Mouse (Mus musculus): Measurements from ENCODE around the gene Znrf2.

Znrf2 gene

DNA sequence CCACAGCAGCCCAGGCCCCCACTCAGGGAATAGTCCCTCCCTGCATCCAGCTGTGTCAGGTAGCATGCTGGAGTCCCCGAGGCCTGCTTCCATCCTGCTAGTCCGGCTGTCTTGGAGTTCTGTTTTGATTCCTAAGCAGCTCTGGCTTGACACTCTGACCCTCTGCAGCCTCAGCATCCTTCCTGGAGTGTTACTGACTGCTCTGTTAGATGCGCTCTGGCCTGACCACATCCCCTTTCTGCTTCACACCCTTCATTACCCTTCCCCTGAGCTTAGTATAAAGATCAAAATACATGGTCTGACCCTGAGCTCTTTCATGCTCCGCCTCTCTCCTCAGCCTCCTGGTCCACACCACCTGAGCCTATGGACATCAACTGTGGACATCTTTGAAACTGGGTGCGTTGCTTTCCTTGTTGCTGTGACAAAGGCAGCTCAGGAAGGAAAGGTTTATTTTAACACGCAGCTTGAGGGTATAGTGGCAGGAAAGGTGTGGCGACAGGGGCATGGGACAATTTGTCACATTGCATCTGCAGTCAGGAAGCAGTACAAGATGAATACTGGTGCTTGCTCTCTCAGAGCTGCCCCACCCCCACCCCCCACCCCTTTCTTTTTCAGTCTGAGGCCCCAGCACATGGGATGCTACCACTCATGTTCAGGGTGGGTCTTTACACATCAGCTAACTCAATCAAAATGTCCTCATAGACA lies 109.2 kb downstream of the Znrf2 start:
- DNase-seq: peak; percentile 29 to 30

GRCm38 (mm10) chr6:54926899-54927298 lies 110.2 kb downstream of the Znrf2 start:
- no peak for DNase-seq

DNA sequence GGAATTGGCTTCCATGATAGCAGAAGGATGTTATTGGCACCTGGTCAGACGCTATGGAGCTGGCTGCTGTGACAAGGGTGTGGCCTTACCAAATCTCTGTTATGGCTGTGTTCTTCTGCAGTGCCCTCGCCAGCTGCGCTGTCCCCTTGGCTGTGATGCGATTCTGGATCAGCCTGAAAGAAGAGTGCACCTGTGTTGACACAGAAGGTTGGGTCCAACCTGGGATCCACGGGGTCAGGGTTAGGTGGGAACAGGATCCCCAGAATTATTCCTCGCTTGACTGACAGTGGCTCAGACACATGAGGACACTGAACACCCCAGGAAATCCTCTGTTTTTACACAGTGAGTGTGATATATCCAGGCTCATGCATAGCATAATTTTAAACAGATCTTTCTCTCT lies 111.2 kb downstream of the Znrf2 start:
- DNase-seq: no peak

GRCm38 (mm10) chr6:54931641-54932040 lies 114.9 kb downstream of the Znrf2 start:
- no peak for DNase-seq

- DNase-seq: no peak
Measured at GRCm38 (mm10) chr6:54932526-54932925, 115.8 kb downstream of the Znrf2 start.

- no peak for DNase-seq
Measured at GRCm38 (mm10) chr6:54933216-54933615, 116.5 kb downstream of the Znrf2 start.

DNA sequence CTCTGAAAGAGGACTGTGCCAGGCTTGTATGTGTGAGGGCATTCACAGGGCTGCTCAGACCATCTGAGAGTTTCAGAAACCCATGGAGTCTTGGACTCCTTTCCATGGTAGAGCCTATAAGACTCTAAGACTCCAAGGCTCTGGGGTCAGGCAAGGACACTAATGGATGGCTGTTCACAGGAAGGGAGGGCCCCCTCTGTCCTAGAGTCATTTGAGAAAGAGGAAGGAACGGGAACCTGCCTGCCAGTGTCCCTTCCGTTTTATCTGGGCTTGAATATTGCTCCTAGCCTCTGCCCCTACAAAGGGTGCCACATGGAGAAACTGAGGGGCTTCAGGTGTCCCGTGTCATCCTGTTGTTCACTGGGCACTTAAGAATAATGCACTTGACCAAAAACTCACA lies 117.2 kb downstream of the Znrf2 start:
- no peak for DNase-seq

- no peak for DNase-seq
Measured at GRCm38 (mm10) chr6:54934313-54934712, 117.6 kb downstream of the Znrf2 start.

DNA sequence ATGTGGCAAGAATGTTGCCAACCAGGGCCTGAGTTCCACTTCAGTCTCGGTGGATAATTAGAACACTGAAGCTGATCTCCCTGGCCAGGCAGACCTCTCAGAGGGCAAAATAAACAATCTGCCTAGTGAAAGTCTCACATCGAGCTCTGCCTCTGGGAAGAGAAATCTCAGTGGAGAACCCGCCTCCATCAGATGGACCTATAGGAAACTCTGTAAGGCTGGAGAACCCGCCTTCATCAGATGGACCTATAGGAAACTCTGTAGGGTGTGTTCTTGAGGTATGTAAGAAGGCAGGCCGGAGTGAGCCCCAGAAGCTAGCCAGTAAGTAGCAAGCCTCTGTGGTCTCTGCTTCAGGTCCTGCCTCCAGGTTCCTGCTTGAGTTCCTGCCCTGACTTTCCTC lies 118.2 kb downstream of the Znrf2 start:
- DNase-seq: no peak

GRCm38 (mm10) chr6:54936496-54936895 lies 119.8 kb downstream of the Znrf2 start:
- no peak for DNase-seq

DNA sequence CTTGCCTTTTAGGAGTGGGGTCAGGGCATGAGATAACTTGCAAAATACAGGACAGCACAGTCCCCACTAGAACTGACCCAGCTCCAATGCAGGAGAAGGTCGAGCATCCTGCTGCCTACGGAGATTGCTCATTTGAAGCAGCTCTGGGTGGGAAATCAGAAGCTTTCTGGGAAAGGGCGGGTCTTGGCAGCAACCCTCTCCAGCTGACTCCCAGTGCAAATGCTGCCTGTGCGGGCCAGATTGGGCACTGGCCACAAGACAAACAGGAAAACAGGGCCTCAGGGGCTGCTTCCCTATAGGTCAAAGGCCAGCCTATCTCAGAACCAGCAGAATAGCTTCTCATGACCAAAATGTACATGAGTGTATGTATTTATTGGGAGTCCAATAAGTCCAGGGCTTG lies 122.9 kb downstream of the Znrf2 start:
- DNase-seq: no peak

DNA sequence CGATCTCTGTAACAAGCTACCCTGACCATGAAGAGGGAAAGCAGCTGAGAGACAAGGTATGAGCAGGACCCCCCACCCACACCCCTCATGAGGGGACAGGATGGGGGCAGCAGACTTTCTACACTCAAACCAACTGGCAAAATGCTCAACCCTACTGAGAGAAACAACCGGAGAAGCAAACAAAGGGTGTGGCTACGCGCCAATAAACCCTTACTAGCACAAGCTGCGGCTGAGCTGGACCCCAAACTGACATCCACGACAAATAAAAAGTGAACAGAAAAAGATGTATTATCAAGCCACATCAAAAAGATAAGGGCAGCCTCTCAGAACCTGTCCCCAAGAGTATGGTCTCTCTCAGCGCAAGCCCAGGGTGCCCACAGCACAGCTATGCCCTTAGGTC lies 123.4 kb downstream of the Znrf2 start:
- DNase-seq: no peak

DNA sequence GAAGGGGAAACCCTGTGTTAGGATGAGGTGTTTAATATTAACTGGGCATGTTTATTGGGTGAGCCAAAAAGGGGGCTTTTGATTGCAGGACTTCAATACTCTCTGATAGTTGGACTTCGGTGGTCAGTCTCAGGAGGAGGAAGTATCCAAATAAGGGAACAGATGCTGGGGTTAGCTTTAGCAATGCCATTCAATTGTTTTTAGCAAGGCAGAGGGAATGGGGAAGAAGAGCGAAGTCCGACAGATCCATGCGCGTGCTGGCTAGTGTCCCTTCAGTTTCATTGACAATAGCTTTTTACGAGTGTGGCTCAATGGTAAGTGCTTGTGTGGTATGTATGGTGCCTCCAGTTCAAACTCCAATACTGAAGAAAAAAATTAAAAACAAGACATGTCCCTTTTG lies 124.4 kb downstream of the Znrf2 start:
- no peak for DNase-seq
